Mouse (Mus musculus) lung, postnatal 0 days (tissue): Measurements from ENCODE around the gene Supv3l1.

Experiments used
- CTCF ChIP-seq: IDR thresholded peaks from 2 replicates; pipeline ENCODE4 v1.5.1; 2016; ENCODE audit warnings: antibody characterized with exemption, mild to moderate bottlenecking
- EP300 ChIP-seq: IDR thresholded peaks from 2 replicates; pipeline ENCODE4 v1.6.1; 2016; ENCODE audit warnings: antibody characterized with exemption, mild to moderate bottlenecking, control low read depth

- TF ChIP-seq CTCF, result no peak
- no peak for TF ChIP-seq EP300
Observed at GRCm38 (mm10) chr10:62469736-62470135, 20.2 kb upstream of the Supv3l1 start.
